Mouse (Mus musculus): Measurements from ENCODE around the gene Ncapd2.

- TF ChIP-seq GATA1 (IDR thresholded peaks at IDR 0.05; ENCODE audit: low read length) = no peak
- no peak for TF ChIP-seq TAL1 (IDR thresholded peaks at IDR 0.05; ENCODE audit: low read length)
Observed at GRCm38 (mm10) chr6:125236341-125236740, 44.8 kb upstream of the Ncapd2 start.
